In genomic region chr2:153512416-153513323, GRCm38 (mm10) we compare ENCODE assay signal across 17 mouse cellular contexts. TPM values are rescaled to one million over a fixed set of nuclear protein-coding genes. Genes with fewer than 3 reads are reported as not detected.
DNase-seq lines count a peak whose midpoint lies in the region; ATAC-seq lines count a peak whose summit lies in the region.
"Had no signal": no experiment of that assay in that cellular context is flagged by ENCODE, and none has a peak within 500 bp of the region (broad histone marks: within the 10 kb centered on the region; RNA-seq: fewer than 3 reads in every experiment).

No protein-coding gene starts in this region.

- no peaks in the 10 kb centered on the region for H3K36me3 ChIP-seq in hindbrain, embryonic 10.5 days
- no peaks in the 10 kb centered on the region for H3K36me3 ChIP-seq in hindbrain, embryonic 16.5 days (ENCODE audit: control insufficient read depth, insufficient read depth, low read length)
- peaks cover 87% of the 10 kb centered on the region for H3K36me3 ChIP-seq in megakaryocyte, embryonic 14.5 days (replicated peaks; ENCODE audit: low read length)
- H3K36me3 ChIP-seq: lung, embryonic 15.5 days had no signal

- no peak overlapping the region for H3K9ac ChIP-seq in hindbrain, embryonic 16.5 days (ENCODE audit: low read depth, low read length)
- H3K9ac ChIP-seq: lung, embryonic 15.5 days had no signal

- H3K4me1 ChIP-seq in hindbrain, embryonic 10.5 days (replicated peaks), result peaks cover 68% of the 10 kb centered on the region
- H3K4me1 ChIP-seq in hindbrain, embryonic 16.5 days (ENCODE audit: control insufficient read depth, insufficient read depth, low read depth, low read length), result peaks cover 32% of the 10 kb centered on the region
- H3K4me1 ChIP-seq in megakaryocyte, embryonic 14.5 days, result peaks cover 100% of the 10 kb centered on the region

- DNase-seq in hindbrain, embryonic 10.5 days (ENCODE audit: low spot score), result no peak
- DNase-seq in cerebellum, postnatal 25 days, result peak; percentile 58 to 69
- no peak for DNase-seq in thymus, postnatal 0 days (ENCODE audit: low spot score)
- no peak for DNase-seq in embryo, embryonic 11 days
- DNase-seq: adrenal gland, postnatal 25 days; gastrocnemius, postnatal 10 days; thymus, postnatal 25 days had no signal

- H3K4me2 ChIP-seq in hindbrain, embryonic 16.5 days (ENCODE audit: low read length), result no peak overlapping the region
- H3K4me2 ChIP-seq: lung, embryonic 15.5 days had no signal

- H3K27ac ChIP-seq in hindbrain, embryonic 10.5 days, result peak overlapping the region; percentile 26; the same call in 1 of the 2 replicates
- no peak overlapping the region for H3K27ac ChIP-seq in hindbrain, embryonic 16.5 days (ENCODE audit: low read depth, low read length)
- H3K27ac ChIP-seq: lung, embryonic 15.5 days had no signal

- peaks cover 43% of the 10 kb centered on the region for H3K27me3 ChIP-seq in hindbrain, embryonic 10.5 days (ENCODE audit: insufficient read depth, poor library complexity, severe bottlenecking)
- H3K27me3 ChIP-seq in hindbrain, embryonic 16.5 days (replicated peaks; ENCODE audit: control insufficient read depth, insufficient read depth, low read length), result no peaks in the 10 kb centered on the region
- H3K27me3 ChIP-seq in megakaryocyte, embryonic 14.5 days (replicated peaks), result no peaks in the 10 kb centered on the region
- H3K27me3 ChIP-seq: lung, embryonic 15.5 days had no signal

- H3K9me3 ChIP-seq in hindbrain, embryonic 10.5 days, result no peaks in the 10 kb centered on the region
- H3K9me3 ChIP-seq in hindbrain, embryonic 16.5 days (ENCODE audit: control insufficient read depth, low read length), result no peaks in the 10 kb centered on the region
- no peaks in the 10 kb centered on the region for H3K9me3 ChIP-seq in megakaryocyte, embryonic 14.5 days
- H3K9me3 ChIP-seq: lung, embryonic 15.5 days had no signal

- ATAC-seq in hindbrain, embryonic 16.5 days, result no peak
- ATAC-seq in megakaryocyte, adult 5-6 weeks (ENCODE audit: poor library complexity, severe bottlenecking), result no peak
- ATAC-seq in cerebellum, adult (ENCODE audit: insufficient number of reproducible peaks, low FRiP score, low TSS enrichment), result peak; percentile 16; the same call in 1 of the 2 replicates
- ATAC-seq: forebrain, embryonic 16.5 days had no signal

- H3K4me3 ChIP-seq in hindbrain, embryonic 10.5 days, result no peak overlapping the region
- no peak overlapping the region for H3K4me3 ChIP-seq in hindbrain, embryonic 16.5 days (ENCODE audit: low read length)
- H3K4me3 ChIP-seq in megakaryocyte, embryonic 14.5 days (replicated peaks), result peak overlapping the region; percentile 62
- H3K4me3 ChIP-seq: lung, embryonic 15.5 days had no signal

- WGBS in hindbrain, embryonic 10.5 days, result 83% methylated on average over 14 of the region's 14 CpGs
- WGBS in hindbrain, embryonic 16.5 days, result 72% methylated on average over 14 of the region's 14 CpGs

RNA-seq across cellular contexts. Expression of gene Nol4l, which starts 17.1 kb away (rescaled TPM):
- polyA plus RNA-seq in hindbrain, embryonic 10.5 days (2016; fragmentation: Nextera tagmentation; extraction: Ambion mirVana), result 19.1 and 23.3 TPM in 2 replicates
- 33.7 and 40.7 TPM in 2 replicates for polyA plus RNA-seq in hindbrain, embryonic 16.5 days (2015; fragmentation: Nextera tagmentation; extraction: Ambion mirVana)
- 10.6 and 40.8 TPM in 2 replicates for polyA plus RNA-seq in megakaryocyte, embryonic 14.5 days (2012; ENCODE audit: insufficient read depth, low replicate concordance)
- total RNA-seq in megakaryocyte, adult 5-6 weeks (2015), result 1.2 and 2.1 TPM in 2 replicates
- 0.20 and 0.62 TPM in 2 replicates for total RNA-seq in megakaryocyte, adult 5-6 weeks (2017)
- 1.9 and 2.0 TPM in 2 replicates for polyA plus RNA-seq in thymus, postnatal 0 days (2015; fragmentation: Nextera tagmentation; extraction: Ambion mirVana)

RNA-seq across cellular contexts. Expression of gene 4930404H24Rik, which starts 20.1 kb away (rescaled TPM):
- not detected in 2 replicates for polyA plus RNA-seq in hindbrain, embryonic 10.5 days (2016; fragmentation: Nextera tagmentation; extraction: Ambion mirVana)
- not detected in 2 replicates for polyA plus RNA-seq in hindbrain, embryonic 16.5 days (2015; fragmentation: Nextera tagmentation; extraction: Ambion mirVana)
- 0.54 TPM in 1 of 2 replicates, not detected in the other for polyA plus RNA-seq in megakaryocyte, embryonic 14.5 days (2012; ENCODE audit: insufficient read depth, low replicate concordance)
- not detected in 2 replicates for total RNA-seq in megakaryocyte, adult 5-6 weeks (2015)
- not detected in 2 replicates for total RNA-seq in megakaryocyte, adult 5-6 weeks (2017)
- polyA plus RNA-seq in thymus, postnatal 0 days (2015; fragmentation: Nextera tagmentation; extraction: Ambion mirVana), result not detected in 2 replicates
- total RNA-seq: adrenal gland, postnatal 25 days; ES-E14; gastrocnemius, postnatal 10 days had no signal
- polyA plus RNA-seq: forebrain, embryonic 16.5 days; heart, embryonic 16.5 days; kidney, embryonic 14.5 days; limb, embryonic 11.5 days; lung, embryonic 15.5 days had no signal

Comparison
In these comparisons a context has a peak if more than half of its experiments do, and no peak if none do; other contexts are left out.
1. DNase-seq: peak in cerebellum, postnatal 25 days (2 of 2); none in hindbrain, embryonic 10.5 days (single experiment), thymus, postnatal 0 days (single experiment) and embryo, embryonic 11 days (single experiment).